12 mouse cellular contexts compared by ENCODE assay signal in genomic region chr7:132687897-132688296, GRCm38 (mm10).
DNase-seq lines count a peak whose midpoint lies in the region; ATAC-seq and TF ChIP-seq lines count a peak whose summit lies in the region.
"Had no signal": no experiment of that assay in that cellular context is flagged by ENCODE, and none has a peak within 500 bp of the region (broad histone marks: within the 10 kb centered on the region; RNA-seq: fewer than 3 reads in every experiment).

No protein-coding gene starts in this region.

- WGBS in heart, embryonic 12.5 days: 38% methylated on average over 2 of the region's 2 CpGs
- WGBS in limb, embryonic 12.5 days: 61% methylated on average over 2 of the region's 2 CpGs

- H3K27me3 ChIP-seq in heart, embryonic 12.5 days (replicated peaks): no peaks in the 10 kb centered on the region
- no peaks in the 10 kb centered on the region for H3K27me3 ChIP-seq in limb, embryonic 12.5 days
- H3K27me3 ChIP-seq: forebrain, embryonic 13.5 days had no signal

- intact Hi-C loops in heart, postnatal 36 days (cut with DNase I): no loop called here

- no peak overlapping the region for H3K4me2 ChIP-seq in heart, embryonic 12.5 days
- no peak overlapping the region for H3K4me2 ChIP-seq in limb, embryonic 12.5 days
- H3K4me2 ChIP-seq: forebrain, embryonic 13.5 days had no signal

- peaks cover 42% of the 10 kb centered on the region for H3K4me1 ChIP-seq in heart, embryonic 12.5 days (replicated peaks)
- peaks cover 59% of the 10 kb centered on the region for H3K4me1 ChIP-seq in brown adipose tissue, adult 24 weeks (ENCODE audit: control insufficient read depth, insufficient read depth, insufficient read length, low read length)
- H3K4me1 ChIP-seq in limb, embryonic 12.5 days (replicated peaks): peaks cover 31% of the 10 kb centered on the region

- TF ChIP-seq CTCF in layer of hippocampus, adult 2 months (conservative IDR thresholded peaks at IDR 0.05): no peak

- peak overlapping the region; percentile 57; the same call in 1 of the 2 replicates for H3K27ac ChIP-seq in heart, embryonic 12.5 days (ENCODE audit: poor library complexity, severe bottlenecking)
- peak overlapping the region; percentile 69; the same call in 1 of the 2 replicates for H3K27ac ChIP-seq in layer of hippocampus, adult 2 months
- H3K27ac ChIP-seq in brown adipose tissue, adult 24 weeks (replicated peaks; ENCODE audit: low read depth, low read length): peak overlapping the region; percentile 40
- H3K27ac ChIP-seq in limb, embryonic 12.5 days: peak overlapping the region; percentile 64
- H3K27ac ChIP-seq: forebrain, embryonic 13.5 days had no signal

- H3K9me3 ChIP-seq in heart, embryonic 12.5 days (replicated peaks): no peaks in the 10 kb centered on the region
- H3K9me3 ChIP-seq in limb, embryonic 12.5 days: no peaks in the 10 kb centered on the region
- H3K9me3 ChIP-seq: forebrain, embryonic 13.5 days had no signal

- H3K36me3 ChIP-seq in heart, embryonic 12.5 days: no peaks in the 10 kb centered on the region
- no peaks in the 10 kb centered on the region for H3K36me3 ChIP-seq in limb, embryonic 12.5 days

- DNase-seq in heart, postnatal 36 days: no peak
- no peak for DNase-seq in layer of hippocampus, adult 2 months (ENCODE audit: low spot score in 2 of 2)
- no peak for DNase-seq in layer of hippocampus, adult 9-10 months (ENCODE audit: low spot score)
- DNase-seq in Muller cell, postnatal 12 days (ENCODE audit: inconsistent ontology term): no peak
- no peak for DNase-seq in thymus, postnatal 10 days (ENCODE audit: low spot score in 2 of 2)
- DNase-seq: gastrocnemius, postnatal 25 days; spleen, adult 18-20 months; thymus, adult 2 months had no signal

- H3K9ac ChIP-seq in heart, embryonic 12.5 days: 0 out of 2 replicates have a peak overlapping the region, but pooled peaks have one; percentile 4
- H3K9ac ChIP-seq in limb, embryonic 12.5 days (replicated peaks): no peak overlapping the region
- H3K9ac ChIP-seq: forebrain, embryonic 13.5 days had no signal

- no peak for ATAC-seq in heart, embryonic 12.5 days (ENCODE audit: insufficient number of reproducible peaks, low FRiP score)
- ATAC-seq in limb, embryonic 12.5 days (ENCODE audit: insufficient number of reproducible peaks, insufficient read depth, low FRiP score, low TSS enrichment, low read depth): no peak
- ATAC-seq: forebrain, embryonic 13.5 days had no signal

- H3K4me3 ChIP-seq in heart, embryonic 12.5 days: no peak overlapping the region
- no peak overlapping the region for H3K4me3 ChIP-seq in layer of hippocampus, adult 2 months
- H3K4me3 ChIP-seq in brown adipose tissue, adult 24 weeks (ENCODE audit: insufficient read depth, low read depth, low read length): no peak overlapping the region
- H3K4me3 ChIP-seq in limb, embryonic 12.5 days (replicated peaks): no peak overlapping the region
- H3K4me3 ChIP-seq: forebrain, embryonic 13.5 days had no signal
